Mouse (Mus musculus): ENCODE measurements around the gene Wdr26. TPM values are rescaled to one million over a fixed set of nuclear protein-coding genes. Genes with fewer than 3 reads are reported as not detected.

The Wdr26 gene
- polyA plus RNA-seq, 1 experiment: 167 TPM

DNA sequence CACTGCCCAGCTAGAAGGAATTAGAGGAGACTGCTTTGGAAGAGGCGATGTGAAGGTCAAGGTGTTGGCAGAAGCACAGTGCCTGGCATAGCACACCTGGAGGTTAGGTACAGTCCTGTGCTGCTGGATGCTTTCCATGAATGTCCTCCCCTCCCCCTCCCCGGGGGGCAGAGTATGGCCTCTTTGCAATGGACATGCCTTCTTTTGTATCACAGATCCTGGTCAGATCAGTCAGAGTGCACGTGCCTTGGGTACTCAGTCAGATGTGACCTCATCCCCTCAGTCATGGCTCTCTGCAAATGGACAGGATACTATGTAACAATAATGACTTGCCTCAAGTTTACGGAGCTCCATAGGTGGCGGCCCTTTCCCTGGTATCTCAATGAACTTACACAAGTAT is 46.8 kb upstream of the Wdr26 start:
- H3K4me3 ChIP-seq (ENCODE audit: low read depth, low read length): no peak overlapping the region
- H3K27ac ChIP-seq (ENCODE audit: insufficient read depth, low read length): no peak overlapping the region
- H3K36me3 ChIP-seq (ENCODE audit: control insufficient read depth, insufficient read depth, low read length, poor library complexity, severe bottlenecking): no peaks in the 10 kb centered on the region
- H3K9ac ChIP-seq (ENCODE audit: low read depth, poor library complexity, severe bottlenecking): no peak overlapping the region
- H3K27me3 ChIP-seq (ENCODE audit: control insufficient read depth, insufficient read depth, low read length, poor library complexity, severe bottlenecking): no peaks in the 10 kb centered on the region
- TF ChIP-seq EP300 (IDR thresholded peaks at IDR 0.05; ENCODE audit: insufficient read depth, low read depth, low read length) (no peak), CTCF (IDR thresholded peaks at IDR 0.05; ENCODE audit: low read depth, low read length) (no peak), POLR2A (IDR thresholded peaks at IDR 0.05; ENCODE audit: insufficient read depth, low read length) (no peak)
- H3K9me3 ChIP-seq (replicated peaks; ENCODE audit: control insufficient read depth, insufficient read depth, low read length, poor library complexity, severe bottlenecking): peaks cover 13% of the 10 kb centered on the region
- H3K4me1 ChIP-seq (ENCODE audit: control insufficient read depth, insufficient read depth, low read length): peaks cover 4% of the 10 kb centered on the region

GRCm38 (mm10) chr1:181257585-181258555 is 46.1 kb upstream of the Wdr26 start:
- H3K4me1 ChIP-seq (ENCODE audit: control insufficient read depth, insufficient read depth, low read length): peaks cover 4% of the 10 kb centered on the region
- peak overlapping the region; percentile 26; the same call in 1 of the 2 replicates for H3K27ac ChIP-seq (ENCODE audit: insufficient read depth, low read length)
- no peak for TF ChIP-seq POLR2A (IDR thresholded peaks at IDR 0.05; ENCODE audit: insufficient read depth, low read length)
- TF ChIP-seq CTCF (IDR thresholded peaks at IDR 0.05; ENCODE audit: low read depth, low read length): no peak
- TF ChIP-seq EP300 (IDR thresholded peaks at IDR 0.05; ENCODE audit: insufficient read depth, low read depth, low read length): no peak
- peaks cover 8% of the 10 kb centered on the region for H3K9me3 ChIP-seq (replicated peaks; ENCODE audit: control insufficient read depth, insufficient read depth, low read length, poor library complexity, severe bottlenecking)
- no peaks in the 10 kb centered on the region for H3K27me3 ChIP-seq (ENCODE audit: control insufficient read depth, insufficient read depth, low read length, poor library complexity, severe bottlenecking)
- H3K9ac ChIP-seq (ENCODE audit: low read depth, poor library complexity, severe bottlenecking): peak overlapping the region; percentile 42
- peak overlapping the region; percentile 8; the same call in 1 of the 2 replicates for H3K4me3 ChIP-seq (ENCODE audit: low read depth, low read length)
- H3K36me3 ChIP-seq (ENCODE audit: control insufficient read depth, insufficient read depth, low read length, poor library complexity, severe bottlenecking): no peaks in the 10 kb centered on the region

DNA sequence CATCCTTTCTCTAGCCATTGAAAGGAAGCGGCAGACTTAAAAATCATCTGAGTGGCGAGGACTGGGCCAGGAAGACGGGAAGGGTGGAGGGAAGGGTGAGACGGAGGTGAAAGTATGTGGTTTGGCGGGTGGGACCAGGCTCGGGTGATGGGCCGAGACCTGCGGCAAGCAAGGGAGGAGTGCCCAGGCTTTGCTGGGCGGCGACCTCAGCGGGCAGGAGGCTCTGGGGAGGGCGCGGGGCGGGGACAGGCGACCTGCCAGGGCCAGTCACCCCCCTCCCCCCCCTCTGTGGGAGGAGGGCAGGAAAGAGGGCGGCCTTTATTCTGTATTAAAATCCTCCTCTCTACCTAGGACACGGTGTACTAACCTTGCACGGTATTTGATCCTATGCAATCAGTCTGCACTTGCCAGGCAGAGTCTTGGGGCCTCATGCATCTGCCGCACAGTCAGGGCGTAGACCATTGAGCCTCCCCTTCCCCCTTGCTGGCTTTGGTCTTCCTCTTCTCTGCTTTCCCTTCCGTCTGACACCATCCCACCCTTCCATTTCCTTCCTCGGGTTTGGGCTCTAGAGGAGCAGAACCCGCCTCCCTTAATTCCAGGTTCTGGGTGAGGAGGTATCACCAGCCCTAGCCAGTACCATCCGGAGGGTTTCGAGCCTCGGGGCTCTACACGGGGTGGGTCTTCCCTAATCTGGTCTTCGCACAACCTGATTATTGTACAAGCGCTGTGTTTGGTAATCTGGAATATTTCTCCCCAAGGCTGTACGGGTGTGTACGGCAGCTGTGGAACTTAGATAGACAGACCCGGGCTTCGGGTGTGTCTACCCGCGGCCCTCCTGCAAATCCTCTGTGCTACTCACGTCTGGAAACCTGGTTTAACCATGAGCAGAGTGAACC is 45.1 kb upstream of the Wdr26 start:
- Histone ChIP-seq H3K4me1 (ENCODE audit: control insufficient read depth, insufficient read depth, low read length) (peaks cover 4% of the 10 kb centered on the region), H3K27me3 (ENCODE audit: control insufficient read depth, insufficient read depth, low read length, poor library complexity, severe bottlenecking) (no peaks in the 10 kb centered on the region), H3K4me3 (ENCODE audit: low read depth, low read length) (peak overlapping the region; percentile 35), H3K27ac (ENCODE audit: insufficient read depth, low read length) (peak overlapping the region; percentile 40; the same call in 1 of the 2 replicates), H3K36me3 (ENCODE audit: control insufficient read depth, insufficient read depth, low read length, poor library complexity, severe bottlenecking) (no peaks in the 10 kb centered on the region), H3K9me3 (replicated peaks; ENCODE audit: control insufficient read depth, insufficient read depth, low read length, poor library complexity, severe bottlenecking) (no peaks in the 10 kb centered on the region), H3K9ac (ENCODE audit: low read depth, poor library complexity, severe bottlenecking) (peak overlapping the region; percentile 42)
- TF ChIP-seq CTCF (IDR thresholded peaks at IDR 0.05; ENCODE audit: low read depth, low read length) (no peak), EP300 (IDR thresholded peaks at IDR 0.05; ENCODE audit: insufficient read depth, low read depth, low read length) (no peak), POLR2A (IDR thresholded peaks at IDR 0.05; ENCODE audit: insufficient read depth, low read length) (no peak)

GRCm38 (mm10) chr1:181255891-181256688 is 44.3 kb upstream of the Wdr26 start:
- H3K36me3 ChIP-seq (ENCODE audit: control insufficient read depth, insufficient read depth, low read length, poor library complexity, severe bottlenecking): no peaks in the 10 kb centered on the region
- peak overlapping the region; percentile 35 for H3K4me3 ChIP-seq (ENCODE audit: low read depth, low read length)
- H3K9me3 ChIP-seq (replicated peaks; ENCODE audit: control insufficient read depth, insufficient read depth, low read length, poor library complexity, severe bottlenecking): no peaks in the 10 kb centered on the region
- no peaks in the 10 kb centered on the region for H3K27me3 ChIP-seq (ENCODE audit: control insufficient read depth, insufficient read depth, low read length, poor library complexity, severe bottlenecking)
- H3K9ac ChIP-seq (ENCODE audit: low read depth, poor library complexity, severe bottlenecking): peak overlapping the region; percentile 42
- peaks cover 4% of the 10 kb centered on the region for H3K4me1 ChIP-seq (ENCODE audit: control insufficient read depth, insufficient read depth, low read length)
- peak overlapping the region; percentile 26; the same call in 1 of the 2 replicates for H3K27ac ChIP-seq (ENCODE audit: insufficient read depth, low read length)
- TF ChIP-seq POLR2A (IDR thresholded peaks at IDR 0.05; ENCODE audit: insufficient read depth, low read length) (no peak), CTCF (IDR thresholded peaks at IDR 0.05; ENCODE audit: low read depth, low read length) (no peak), EP300 (IDR thresholded peaks at IDR 0.05; ENCODE audit: insufficient read depth, low read depth, low read length) (no peak)

DNA sequence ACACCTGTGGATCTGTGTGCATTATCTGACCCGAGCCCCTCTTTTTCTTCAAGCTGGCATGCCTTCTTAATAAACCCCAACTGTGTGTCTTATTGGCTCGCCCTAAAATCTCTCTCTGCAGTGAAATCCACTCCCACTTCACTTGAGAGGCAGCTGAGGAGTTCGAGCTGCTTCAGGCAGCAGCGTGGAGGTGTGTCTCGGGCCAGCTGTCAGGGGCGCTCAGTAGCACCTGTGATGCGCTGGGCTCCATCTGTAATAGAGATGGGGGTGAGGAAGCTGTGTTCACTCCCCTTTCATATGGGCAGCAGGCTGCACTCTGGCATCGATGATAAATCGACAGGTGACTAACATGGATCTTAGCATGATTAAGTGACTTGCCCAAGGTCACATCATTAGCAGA is 43.6 kb upstream of the Wdr26 start:
- Histone ChIP-seq H3K27ac (ENCODE audit: insufficient read depth, low read length) (no peak overlapping the region), H3K4me1 (ENCODE audit: control insufficient read depth, insufficient read depth, low read length) (peaks cover 4% of the 10 kb centered on the region), H3K9ac (ENCODE audit: low read depth, poor library complexity, severe bottlenecking) (no peak overlapping the region)

More for the DNA sequence above, 43.6 kb upstream of the Wdr26 start:
- TF ChIP-seq EP300 (IDR thresholded peaks at IDR 0.05; ENCODE audit: insufficient read depth, low read depth, low read length) (no peak), POLR2A (IDR thresholded peaks at IDR 0.05; ENCODE audit: insufficient read depth, low read length) (no peak), CTCF (IDR thresholded peaks at IDR 0.05; ENCODE audit: low read depth, low read length) (no peak)
- no peak overlapping the region for H3K4me3 ChIP-seq (ENCODE audit: low read depth, low read length)
- no peaks in the 10 kb centered on the region for H3K36me3 ChIP-seq (ENCODE audit: control insufficient read depth, insufficient read depth, low read length, poor library complexity, severe bottlenecking)
- no peaks in the 10 kb centered on the region for H3K9me3 ChIP-seq (replicated peaks; ENCODE audit: control insufficient read depth, insufficient read depth, low read length, poor library complexity, severe bottlenecking)
- no peaks in the 10 kb centered on the region for H3K27me3 ChIP-seq (ENCODE audit: control insufficient read depth, insufficient read depth, low read length, poor library complexity, severe bottlenecking)
